Mouse (Mus musculus) thymus, adult 2 months (tissue): Measurements from ENCODE around the gene Dvl2.

Experiments used
- CTCF ChIP-seq: fragments of 200-500 bp; IDR thresholded peaks from 2 replicates; pipeline ENCODE4 v1.5.1; 2012; ENCODE audit warnings: mild to moderate bottlenecking, control low read depth, low read length, moderate library complexity, borderline replicate concordance; ENCODE audit not compliant: control insufficient read depth, poor library complexity, insufficient read depth; ENCODE audit errors: extremely low read depth
- POLR2A ChIP-seq: fragments of 200-500 bp; IDR thresholded peaks from 2 replicates; pipeline ENCODE4 v1.6.1; 2012; ENCODE audit warnings: mild to moderate bottlenecking, low read length, control low read depth, moderate library complexity; ENCODE audit not compliant: control insufficient read depth, poor library complexity, insufficient read depth; ENCODE audit errors: extremely low read depth

DNA sequence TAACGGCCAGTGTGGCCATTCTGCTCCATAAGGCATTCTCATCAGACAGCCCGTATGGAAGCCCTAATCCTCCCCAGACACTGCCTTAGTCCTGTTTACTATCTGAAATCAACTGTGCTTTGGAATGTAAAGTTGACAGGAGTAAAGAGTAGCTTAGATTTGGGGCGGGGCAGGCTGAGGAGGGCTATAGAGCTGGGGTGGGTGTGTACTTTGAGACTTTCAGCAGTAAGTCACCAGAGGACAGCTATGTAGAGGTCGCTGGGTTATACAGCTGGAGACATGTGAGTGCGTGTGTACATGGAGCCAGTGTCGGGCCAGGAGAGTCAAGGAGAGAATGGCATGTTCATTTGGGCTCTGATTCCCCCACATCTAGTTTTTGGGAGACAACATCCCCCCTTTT is 59.5 kb downstream of the Dvl2 start:
- TF ChIP-seq CTCF (no peak), POLR2A (no peak)
